ENCODE assay signal across 34 mouse cellular contexts in genomic region chr7:140329766-140330304, GRCm38 (mm10). TPM values are rescaled to one million over a fixed set of nuclear protein-coding genes. Genes with fewer than 3 reads are reported as not detected.
DNase-seq lines count a peak whose midpoint lies in the region; ATAC-seq and TF ChIP-seq lines count a peak whose summit lies in the region.
"Had no signal": no experiment of that assay in that cellular context is flagged by ENCODE, and none has a peak within 500 bp of the region (broad histone marks: within the 10 kb centered on the region; RNA-seq: fewer than 3 reads in every experiment).

No protein-coding gene starts in this region.

- TF ChIP-seq CTCF in hindbrain, postnatal 0 days (IDR thresholded peaks at IDR 0.05; ENCODE audit: low read depth) = no peak
- TF ChIP-seq CTCF in C2C12 (IDR thresholded peaks at IDR 0.05; ENCODE audit: control insufficient read depth, insufficient read depth, insufficient read length) = no peak

- no peaks in the 10 kb centered on the region for H3K9me3 ChIP-seq in hindbrain, postnatal 0 days (ENCODE audit: low read length)
- H3K9me3 ChIP-seq in hindbrain, embryonic 11.5 days (ENCODE audit: control insufficient read depth, low read length) = no peaks in the 10 kb centered on the region
- H3K9me3 ChIP-seq: forebrain, embryonic 10.5 days; forebrain, embryonic 13.5 days; heart, embryonic 13.5 days; hindbrain, embryonic 13.5 days had no signal

- no peak for ATAC-seq in hindbrain, postnatal 0 days
- no peak for ATAC-seq in hindbrain, embryonic 11.5 days (ENCODE audit: low FRiP score)
- ATAC-seq: activated CD4-positive, CD25-positive, alpha-beta regulatory T cell, adult 4 months; CD4-positive, CD25-positive, alpha-beta regulatory T cell, adult 4 months; forebrain, embryonic 13.5 days; forebrain, embryonic 16.5 days; hindbrain, embryonic 16.5 days; inflammation-experienced regulatory T-cells, adult 6 months; intestine, embryonic 16.5 days had no signal

- DNase-seq in cerebellum, postnatal 14 days = peak; percentile 23 to 46
- DNase-seq in cerebellum, adult 11 months = no peak
- DNase-seq in hindbrain, postnatal 0 days (ENCODE audit: low spot score) = peak; percentile 4
- no peak for DNase-seq in hindbrain, embryonic 11.5 days (ENCODE audit: low spot score)
- no peak for DNase-seq in testis, postnatal 10 days (ENCODE audit: low spot score)
- DNase-seq: adrenal gland, adult 8-10 months; adrenal gland, postnatal 25 days; B cell, adult 2 months; cerebellum, adult 18-20 months; cerebellum, adult 9-10 months; cerebellum, postnatal 36 days; gastrocnemius, postnatal 10 days; gastrocnemius, postnatal 36 days had no signal

- 35% methylated on average over 1 of the region's 1 CpGs for WGBS in hindbrain, postnatal 0 days
- WGBS in hindbrain, embryonic 11.5 days = 70% methylated on average over 1 of the region's 1 CpGs

- no peaks in the 10 kb centered on the region for H3K36me3 ChIP-seq in hindbrain, postnatal 0 days (ENCODE audit: insufficient read depth, low read length)
- H3K36me3 ChIP-seq in hindbrain, embryonic 11.5 days (ENCODE audit: control insufficient read depth, insufficient read depth, low read length) = no peaks in the 10 kb centered on the region
- H3K36me3 ChIP-seq in C2C12 (ENCODE audit: control insufficient read depth, insufficient read depth) (no peaks in the 10 kb centered on the region), myocyte (ENCODE audit: control insufficient read depth, insufficient read depth) (no peaks in the 10 kb centered on the region)
- H3K36me3 ChIP-seq: forebrain, embryonic 10.5 days; heart, embryonic 13.5 days; hindbrain, embryonic 13.5 days had no signal

- no peaks in the 10 kb centered on the region for H3K4me1 ChIP-seq in hindbrain, postnatal 0 days (ENCODE audit: insufficient read depth, low read length)
- no peaks in the 10 kb centered on the region for H3K4me1 ChIP-seq in hindbrain, embryonic 11.5 days (replicated peaks; ENCODE audit: control insufficient read depth, insufficient read depth, low read length)
- H3K4me1 ChIP-seq: forebrain, embryonic 10.5 days; forebrain, embryonic 13.5 days; heart, embryonic 13.5 days; hindbrain, embryonic 13.5 days had no signal

- H3K79me2 ChIP-seq in C2C12 (ENCODE audit: control insufficient read depth, insufficient read depth) (no peaks in the 10 kb centered on the region), myocyte (ENCODE audit: control insufficient read depth, insufficient read depth) (no peaks in the 10 kb centered on the region)

- no peak overlapping the region for H3K27ac ChIP-seq in hindbrain, postnatal 0 days
- H3K27ac ChIP-seq in hindbrain, embryonic 11.5 days (ENCODE audit: low read depth, low read length) = no peak overlapping the region
- H3K27ac ChIP-seq: forebrain, embryonic 10.5 days; forebrain, embryonic 13.5 days; heart, embryonic 13.5 days; hindbrain, embryonic 13.5 days had no signal

- H3K79me3 ChIP-seq in C2C12 (ENCODE audit: low read depth) = no peaks in the 10 kb centered on the region

- H3K27me3 ChIP-seq in hindbrain, postnatal 0 days (ENCODE audit: insufficient read depth, low read length) = no peaks in the 10 kb centered on the region
- no peaks in the 10 kb centered on the region for H3K27me3 ChIP-seq in hindbrain, embryonic 11.5 days (ENCODE audit: control insufficient read depth, insufficient read depth, low read length)
- H3K27me3 ChIP-seq in C2C12 (ENCODE audit: control insufficient read depth, insufficient read depth, insufficient read length) = no peaks in the 10 kb centered on the region
- no peaks in the 10 kb centered on the region for H3K27me3 ChIP-seq in myocyte (ENCODE audit: control insufficient read depth, insufficient read depth, insufficient read length)
- H3K27me3 ChIP-seq: forebrain, embryonic 13.5 days; heart, embryonic 13.5 days; hindbrain, embryonic 13.5 days had no signal

- no peak overlapping the region for H3K4me3 ChIP-seq in hindbrain, postnatal 0 days (ENCODE audit: low read length)
- H3K4me3 ChIP-seq in hindbrain, embryonic 11.5 days (ENCODE audit: low read depth, low read length) = no peak overlapping the region
- no peak overlapping the region for H3K4me3 ChIP-seq in C2C12 (ENCODE audit: insufficient read depth, poor library complexity, severe bottlenecking)
- no peak overlapping the region for H3K4me3 ChIP-seq in myocyte
- H3K4me3 ChIP-seq: forebrain, embryonic 10.5 days; forebrain, embryonic 13.5 days; heart, embryonic 13.5 days; hindbrain, embryonic 13.5 days had no signal

- no peak overlapping the region for H3K4me2 ChIP-seq in hindbrain, postnatal 0 days (ENCODE audit: low read depth, low read length)
- H3K4me2 ChIP-seq in hindbrain, embryonic 11.5 days (replicated peaks; ENCODE audit: low read depth, low read length) = no peak overlapping the region
- H3K4me2 ChIP-seq in myocyte (ENCODE audit: low read depth) = no peak overlapping the region
- H3K4me2 ChIP-seq: forebrain, embryonic 13.5 days; heart, embryonic 13.5 days; hindbrain, embryonic 13.5 days had no signal

- H3ac ChIP-seq in C2C12 (ENCODE audit: control insufficient read depth, insufficient read length, low read depth) (no peak overlapping the region), myocyte (ENCODE audit: control insufficient read depth, insufficient read length) (no peak overlapping the region)

- no peak overlapping the region for H3K9ac ChIP-seq in hindbrain, postnatal 0 days (replicated peaks; ENCODE audit: low read length)
- H3K9ac ChIP-seq in hindbrain, embryonic 11.5 days (ENCODE audit: low read depth, low read length) = no peak overlapping the region
- H3K9ac ChIP-seq: forebrain, embryonic 13.5 days; heart, embryonic 13.5 days; hindbrain, embryonic 13.5 days had no signal

- TF ChIP-seq POLR2A in myocyte (IDR thresholded peaks at IDR 0.05; ENCODE audit: insufficient read length, low read depth) = no peak

TF ChIP-seq in C2C12, 6 proteins besides CTCF, POLR2A, EP300 and RAD21:
- TF ChIP-seq FOSL1 (IDR thresholded peaks at IDR 0.05; ENCODE audit: insufficient read depth, low read length, poor library complexity, severe bottlenecking) (no peak), MAX (IDR thresholded peaks at IDR 0.05) (no peak), MYOD1 (IDR thresholded peaks at IDR 0.05; ENCODE audit: control insufficient read depth, insufficient read length, low read depth) (peak; percentile 87), CEBPB (IDR thresholded peaks at IDR 0.05; ENCODE audit: low read depth) (no peak), MYOG (IDR thresholded peaks at IDR 0.05; ENCODE audit: control insufficient read depth, extremely low read depth, insufficient read length) (no peak), USF1 (IDR thresholded peaks at IDR 0.05; ENCODE audit: low read depth) (no peak)
TF ChIP-seq in C2C12: peak in this region for 1.

TF ChIP-seq in myocyte, 11 proteins besides CTCF, POLR2A, EP300 and RAD21:
- TF ChIP-seq MYOD1 (IDR thresholded peaks at IDR 0.05; ENCODE audit: control insufficient read depth in 1 of 3, insufficient read length in 2 of 3, low read depth in 2 of 3) (peak in 2 of 3 experiments; percentile 62 to 70), E2F4 (IDR thresholded peaks at IDR 0.05; ENCODE audit: insufficient read depth) (no peak), CEBPB (IDR thresholded peaks at IDR 0.05; ENCODE audit: insufficient read depth, poor library complexity, severe bottlenecking) (no peak), SRF (IDR thresholded peaks at IDR 0.05; ENCODE audit: control insufficient read depth, insufficient read length, low read depth) (no peak), REST (IDR thresholded peaks at IDR 0.05; ENCODE audit: insufficient read depth, insufficient read length) (no peak), MAX (IDR thresholded peaks at IDR 0.05; ENCODE audit: low read depth) (no peak), USF1 (IDR thresholded peaks at IDR 0.05; ENCODE audit: low read depth) (no peak), TCF3 (IDR thresholded peaks at IDR 0.05; ENCODE audit: insufficient read length, low read depth) (no peak), MYOG (IDR thresholded peaks at IDR 0.05; ENCODE audit: control insufficient read depth in 1 of 3, insufficient read depth in 1 of 3, insufficient read length in 2 of 3, low read depth in 2 of 3) (no peak)

RNA-seq across cellular contexts. Expression of gene Olfr527, which starts 4.0 kb away (rescaled TPM):
- total RNA-seq in hindbrain, postnatal 0 days (2014; rRNA removed) = not detected in 2 replicates
- polyA plus RNA-seq in hindbrain, postnatal 0 days (2015; fragmentation: Nextera tagmentation; extraction: Ambion mirVana) = not detected in 2 replicates
- polyA plus RNA-seq in hindbrain, embryonic 11.5 days (2014; fragmentation: Nextera tagmentation; extraction: Ambion mirVana) = not detected in 2 replicates
- polyA plus RNA-seq in C2C12 (2012; fragmentation: generic; extraction: Trizol) = not detected
- not detected for polyA plus RNA-seq in myocyte (2012; fragmentation: generic; extraction: Trizol)
- total RNA-seq: adrenal gland, adult 8-10 months; adrenal gland, postnatal 25 days; gastrocnemius, adult 18-20 months; gastrocnemius, postnatal 10 days; gastrocnemius, postnatal 36 days; granulocyte monocyte progenitor cell, adult 5-6 weeks; heart, postnatal 25 days; hematopoietic stem cell, adult 5-6 weeks; MEL had no signal
- polyA plus RNA-seq: brain, embryonic 14.5 days; CD4-positive, CD25-positive, alpha-beta regulatory T cell, adult 4 months; embryonic facial prominence, embryonic 11.5 days; embryonic facial prominence, embryonic 14.5 days; forebrain, embryonic 10.5 days; forebrain, embryonic 13.5 days; forebrain, embryonic 16.5 days; heart, embryonic 13.5 days; heart, embryonic 16.5 days; hindbrain, embryonic 13.5 days; hindbrain, embryonic 16.5 days; intestine, embryonic 16.5 days had no signal

RNA-seq across cellular contexts. Expression of gene Olfr525, which starts 9.2 kb away (rescaled TPM):
- not detected in 2 replicates for total RNA-seq in hindbrain, postnatal 0 days (2014; rRNA removed)
- not detected in 2 replicates for polyA plus RNA-seq in hindbrain, postnatal 0 days (2015; fragmentation: Nextera tagmentation; extraction: Ambion mirVana)
- not detected in 2 replicates for polyA plus RNA-seq in hindbrain, embryonic 11.5 days (2014; fragmentation: Nextera tagmentation; extraction: Ambion mirVana)
- polyA plus RNA-seq in C2C12 (2012; fragmentation: generic; extraction: Trizol) (not detected), myocyte (2012; fragmentation: generic; extraction: Trizol) (not detected)
- total RNA-seq: adrenal gland, adult 8-10 months; adrenal gland, postnatal 25 days; gastrocnemius, adult 18-20 months; gastrocnemius, postnatal 10 days; gastrocnemius, postnatal 36 days; granulocyte monocyte progenitor cell, adult 5-6 weeks; heart, postnatal 25 days; hematopoietic stem cell, adult 5-6 weeks; MEL had no signal
- polyA plus RNA-seq: brain, embryonic 14.5 days; embryonic facial prominence, embryonic 11.5 days; embryonic facial prominence, embryonic 14.5 days; forebrain, embryonic 10.5 days; forebrain, embryonic 13.5 days; forebrain, embryonic 16.5 days; heart, embryonic 13.5 days; heart, embryonic 16.5 days; hindbrain, embryonic 13.5 days; hindbrain, embryonic 16.5 days; intestine, embryonic 16.5 days had no signal

RNA-seq across cellular contexts. Expression of gene Olfr60, which starts 31.6 kb away (rescaled TPM):
- not detected in 2 replicates for total RNA-seq in hindbrain, postnatal 0 days (2014; rRNA removed)
- polyA plus RNA-seq in hindbrain, postnatal 0 days (2015; fragmentation: Nextera tagmentation; extraction: Ambion mirVana) = not detected in 2 replicates
- polyA plus RNA-seq in hindbrain, embryonic 11.5 days (2014; fragmentation: Nextera tagmentation; extraction: Ambion mirVana) = not detected in 2 replicates
- polyA plus RNA-seq in C2C12 (2012; fragmentation: generic; extraction: Trizol) (not detected), myocyte (2012; fragmentation: generic; extraction: Trizol) (not detected)
- total RNA-seq: adrenal gland, adult 8-10 months; adrenal gland, postnatal 25 days; gastrocnemius, adult 18-20 months; gastrocnemius, postnatal 10 days; gastrocnemius, postnatal 36 days; granulocyte monocyte progenitor cell, adult 5-6 weeks; heart, postnatal 25 days; hematopoietic stem cell, adult 5-6 weeks; MEL had no signal
- polyA plus RNA-seq: brain, embryonic 14.5 days; embryonic facial prominence, embryonic 11.5 days; embryonic facial prominence, embryonic 14.5 days; forebrain, embryonic 10.5 days; forebrain, embryonic 13.5 days; forebrain, embryonic 16.5 days; heart, embryonic 13.5 days; heart, embryonic 16.5 days; hindbrain, embryonic 13.5 days; hindbrain, embryonic 16.5 days; intestine, embryonic 16.5 days had no signal

RNA-seq across cellular contexts. Expression of gene Olfr530, which starts 46.3 kb away (rescaled TPM):
- total RNA-seq in hindbrain, postnatal 0 days (2014; rRNA removed) = not detected in 2 replicates
- not detected in 2 replicates for polyA plus RNA-seq in hindbrain, postnatal 0 days (2015; fragmentation: Nextera tagmentation; extraction: Ambion mirVana)
- polyA plus RNA-seq in hindbrain, embryonic 11.5 days (2014; fragmentation: Nextera tagmentation; extraction: Ambion mirVana) = not detected in 2 replicates
- not detected for polyA plus RNA-seq in C2C12 (2012; fragmentation: generic; extraction: Trizol)
- polyA plus RNA-seq in myocyte (2012; fragmentation: generic; extraction: Trizol) = not detected
- total RNA-seq: adrenal gland, adult 8-10 months; adrenal gland, postnatal 25 days; gastrocnemius, adult 18-20 months; gastrocnemius, postnatal 10 days; gastrocnemius, postnatal 36 days; granulocyte monocyte progenitor cell, adult 5-6 weeks; heart, postnatal 25 days; hematopoietic stem cell, adult 5-6 weeks; MEL had no signal
- polyA plus RNA-seq: activated CD4-positive, CD25-positive, alpha-beta regulatory T cell, adult 4 months; brain, embryonic 14.5 days; embryonic facial prominence, embryonic 14.5 days; forebrain, embryonic 10.5 days; forebrain, embryonic 13.5 days; forebrain, embryonic 16.5 days; heart, embryonic 13.5 days; heart, embryonic 16.5 days; hindbrain, embryonic 13.5 days; hindbrain, embryonic 16.5 days; intestine, embryonic 16.5 days had no signal

Comparison
In these comparisons a context has a peak if more than half of its experiments do, and no peak if none do; other contexts are left out.
1. DNase-seq: peak in cerebellum, postnatal 14 days (2 of 2) and hindbrain, postnatal 0 days (single experiment); none in cerebellum, adult 11 months (single experiment), hindbrain, embryonic 11.5 days (single experiment) and testis, postnatal 10 days (single experiment).